Mouse (Mus musculus) ovary, postnatal 36 days (tissue): ENCODE measurements around the gene Prdm5.

Source experiments
- DNase-seq: peaks from one replicate; pipeline ENCODE4 v3.0.0; 2022; ENCODE audit warnings: low spot score, mixed read lengths

Prdm5 gene

DNA sequence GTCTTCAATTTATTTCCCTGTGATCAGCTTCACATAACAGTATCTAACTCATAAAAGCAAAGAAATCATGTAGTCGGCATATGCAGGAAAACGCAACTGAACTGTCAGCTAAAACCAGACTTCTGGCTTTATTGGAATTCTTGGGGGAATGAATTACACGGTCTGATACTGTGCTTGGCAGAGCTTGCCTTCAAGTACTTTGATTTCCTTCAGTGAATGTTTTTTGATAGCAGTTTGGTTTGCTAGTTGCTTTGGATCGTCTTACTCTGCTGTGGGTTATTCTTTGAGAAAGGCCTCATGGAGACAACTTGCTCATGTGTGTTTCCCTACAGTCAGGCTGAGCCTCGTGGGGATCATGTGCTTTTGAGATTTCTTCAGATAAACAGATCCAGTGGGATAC lies 52.7 kb downstream of the Prdm5 start:
- DNase-seq: no peak

DNA sequence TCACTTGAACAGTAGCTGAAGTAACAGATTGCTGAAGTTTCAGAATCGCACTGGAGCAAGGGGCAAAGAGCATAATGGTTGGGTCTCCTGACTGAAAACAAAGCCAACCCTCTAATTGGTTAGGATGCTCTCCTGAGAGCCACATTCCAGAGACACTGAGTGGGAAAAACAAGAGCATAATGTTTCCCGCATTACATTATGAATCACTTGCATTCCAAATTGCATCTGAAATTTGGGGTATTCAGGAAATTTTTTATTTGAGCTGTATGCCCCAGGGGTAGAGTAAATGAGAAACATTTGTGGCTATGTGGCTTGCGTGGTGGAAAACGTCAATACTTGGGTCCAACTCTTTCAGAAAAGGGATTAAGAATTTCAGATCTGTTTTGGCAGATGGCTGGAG lies 55.2 kb downstream of the Prdm5 start:
- DNase-seq: no peak

DNA sequence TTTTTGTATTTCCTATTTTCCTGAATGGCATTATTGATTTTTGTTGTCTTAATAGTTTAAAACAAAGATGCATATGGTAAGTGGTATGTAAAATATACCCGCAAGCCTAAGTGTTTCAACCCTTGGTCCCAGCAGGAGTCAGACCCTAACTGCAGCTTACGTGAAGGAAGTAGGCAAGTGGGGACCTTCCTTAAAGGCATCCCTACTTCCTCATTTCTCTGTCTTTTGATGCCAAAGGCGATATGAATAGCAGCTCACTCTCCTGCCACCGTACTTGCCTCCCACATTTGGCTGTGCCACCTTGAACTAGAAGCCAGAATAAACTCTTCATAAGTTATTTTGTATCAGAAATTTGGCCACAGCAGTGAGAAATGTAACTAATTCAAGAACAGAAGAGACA lies 63.8 kb downstream of the Prdm5 start:
- DNase-seq: no peak

DNA sequence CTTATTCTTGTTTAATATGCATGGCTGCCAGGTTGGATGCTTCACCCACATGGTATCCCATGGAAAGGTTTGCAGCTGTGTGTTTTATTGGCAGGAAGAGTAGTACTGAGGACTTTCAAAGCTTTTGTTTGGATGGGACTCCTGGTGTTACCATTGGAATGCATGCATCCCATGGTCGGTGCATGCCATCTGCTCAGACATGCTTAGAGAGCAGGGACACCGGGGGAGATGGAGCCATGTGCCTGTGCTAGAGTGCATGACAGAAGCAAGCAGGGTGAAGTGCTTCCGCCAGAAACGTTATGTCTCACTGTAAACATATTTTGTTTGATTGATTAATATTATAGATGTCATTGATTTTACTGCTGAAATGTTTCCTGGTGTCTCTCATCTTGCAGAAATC lies 70.3 kb downstream of the Prdm5 start:
- DNase-seq: no peak

DNA sequence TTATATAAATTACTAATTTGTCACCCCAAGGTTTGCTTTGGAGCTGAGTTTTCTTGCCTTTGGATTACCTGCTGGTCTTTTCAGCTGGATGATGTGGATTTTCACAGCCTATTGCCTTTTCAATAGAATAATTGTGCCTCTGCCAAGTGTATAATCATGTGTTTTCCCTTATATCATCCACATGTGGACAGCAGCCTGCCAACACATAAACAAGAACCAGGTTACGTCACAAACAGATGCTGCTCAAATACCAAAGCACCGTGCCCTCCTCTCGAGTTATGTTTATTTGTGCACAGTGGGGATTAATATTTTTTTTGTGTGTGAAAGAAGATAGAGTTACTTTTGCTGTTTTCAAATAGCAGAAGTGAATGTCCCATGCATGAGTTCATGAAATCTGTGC lies 70.9 kb downstream of the Prdm5 start:
- DNase-seq: no peak

DNA sequence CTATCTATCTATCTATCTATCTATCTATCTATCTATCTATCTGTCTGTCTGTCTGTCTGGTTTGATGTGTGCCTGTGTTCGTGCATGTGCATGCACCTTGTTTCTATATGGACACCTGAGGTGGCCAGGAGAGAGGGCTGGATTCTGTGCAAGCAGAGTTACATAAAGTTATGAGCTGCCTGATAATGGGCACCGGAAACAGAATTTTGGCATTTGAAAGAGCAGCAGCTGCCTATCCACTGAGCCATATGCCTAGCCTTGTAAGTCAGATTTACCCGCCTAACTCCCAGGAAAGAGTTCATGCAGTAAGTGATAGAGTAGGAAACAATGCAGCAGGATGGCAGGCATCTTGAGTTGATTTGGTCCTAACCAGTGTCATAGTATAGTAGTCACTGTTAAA lies 71.4 kb downstream of the Prdm5 start:
- DNase-seq: no peak

DNA sequence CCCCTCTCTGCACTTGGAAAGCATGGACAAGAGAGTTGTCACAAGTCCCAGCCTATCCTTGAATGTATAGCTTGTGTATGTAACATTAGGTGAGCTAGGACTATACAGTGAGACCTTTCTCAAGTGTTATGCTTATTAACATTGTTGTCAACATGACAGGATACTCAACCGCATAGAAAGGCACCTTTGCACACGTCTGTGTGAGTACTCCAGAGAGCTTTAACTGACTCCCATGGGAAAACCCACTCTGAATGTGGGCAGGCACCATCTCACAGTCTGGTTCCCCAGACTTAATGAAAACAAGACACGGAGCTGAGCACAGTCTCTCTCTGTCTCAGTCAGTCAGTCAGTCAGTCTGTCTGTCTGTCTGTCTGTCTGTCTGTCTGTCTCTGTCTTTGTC lies 75.2 kb downstream of the Prdm5 start:
- DNase-seq: no peak

DNA sequence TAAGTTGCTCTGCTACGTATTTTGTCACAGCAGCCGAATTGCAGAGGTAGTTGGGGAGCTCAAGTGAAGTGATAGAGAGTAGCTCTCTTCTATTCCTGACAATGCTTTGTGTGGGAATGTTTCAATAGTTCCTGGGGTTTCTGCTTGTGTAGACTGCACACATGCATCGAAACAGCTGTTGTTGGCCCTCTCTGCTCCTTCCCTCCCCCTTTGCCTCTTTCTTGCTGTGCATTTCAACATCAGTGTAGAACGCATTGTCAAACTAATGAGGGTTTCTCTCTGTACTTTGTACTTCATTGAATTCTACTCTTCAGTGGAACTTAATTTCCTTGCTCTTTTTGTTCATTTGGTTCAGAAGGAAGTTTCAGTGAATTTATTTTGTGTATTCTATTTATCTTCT lies 75.8 kb downstream of the Prdm5 start:
- no peak for DNase-seq

DNA sequence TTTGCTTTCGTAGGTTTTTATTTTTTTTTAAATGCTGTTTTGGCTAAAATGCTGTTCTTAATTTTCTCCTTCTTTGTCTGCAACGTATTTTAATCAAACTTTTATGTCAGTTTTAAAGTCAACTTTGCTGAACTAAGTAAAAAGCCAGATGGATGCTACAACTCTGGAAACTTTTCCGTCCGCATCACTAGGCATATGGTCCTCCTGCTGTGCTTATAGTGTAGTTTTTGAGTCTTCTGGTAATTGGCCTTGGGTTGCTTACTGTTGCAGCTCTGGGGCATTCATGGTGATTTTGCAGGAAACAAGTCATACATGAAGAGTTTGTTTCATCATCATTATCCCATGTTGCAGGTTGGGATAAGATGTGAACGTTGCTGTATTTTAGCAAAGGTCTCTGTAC lies 81.8 kb downstream of the Prdm5 start:
- DNase-seq: no peak

DNA sequence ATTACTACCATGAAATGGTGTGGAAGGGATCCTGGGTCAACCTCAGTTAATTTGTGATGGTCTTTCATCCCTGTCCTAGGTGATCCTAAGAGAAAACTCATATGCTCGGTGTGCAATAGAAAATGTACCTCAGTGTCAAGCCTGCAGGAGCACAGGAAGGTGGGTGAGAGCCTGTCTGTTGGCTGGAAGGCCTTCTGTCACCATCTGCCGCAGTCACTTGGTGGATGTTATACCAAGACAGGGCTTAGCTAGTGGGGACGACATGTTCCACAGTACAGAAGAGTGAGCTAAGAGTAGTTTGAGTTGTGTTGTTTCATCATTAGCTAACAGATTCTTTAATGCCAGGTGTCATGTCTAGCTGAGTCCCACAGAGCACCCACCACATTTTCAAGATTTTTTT lies 84.0 kb downstream of the Prdm5 start:
- no peak for DNase-seq

DNA sequence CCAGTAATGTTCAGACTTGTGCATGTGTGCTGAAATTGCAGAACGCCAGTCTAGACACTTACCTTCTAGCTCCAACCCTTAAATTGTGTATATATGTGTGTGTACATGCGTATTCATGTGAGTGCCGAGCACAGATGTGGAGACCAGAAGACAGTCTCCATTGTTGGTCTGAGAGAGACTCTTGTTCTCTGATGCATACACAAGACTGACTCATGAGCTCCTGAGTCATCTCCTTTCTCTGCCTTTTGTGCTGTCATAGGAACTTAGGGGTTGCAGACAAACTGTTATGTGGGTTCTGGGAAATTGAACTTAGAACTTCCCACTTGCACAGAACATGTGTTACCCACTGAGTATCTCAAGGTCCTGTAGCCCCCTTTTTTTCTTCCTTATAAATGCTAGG lies 85.4 kb downstream of the Prdm5 start:
- no peak for DNase-seq

DNA sequence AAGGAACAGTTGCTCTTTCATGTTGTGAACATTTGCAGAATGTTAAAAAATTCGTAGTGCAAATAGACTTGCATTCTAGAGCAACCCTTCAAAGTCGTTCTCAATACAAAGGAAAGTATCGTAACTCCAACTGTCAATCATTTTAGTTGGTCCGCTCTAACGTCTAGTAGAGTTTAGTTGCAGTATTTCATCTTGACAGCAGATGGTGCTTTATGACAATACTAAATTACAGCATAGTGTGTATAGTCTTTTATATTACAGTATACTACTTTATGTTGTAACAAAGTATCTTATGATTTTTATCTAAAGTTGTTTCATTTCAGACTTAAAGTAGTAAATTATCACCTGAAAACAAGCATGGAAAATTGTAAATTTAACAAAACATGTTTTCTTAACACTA lies 86.1 kb downstream of the Prdm5 start:
- no peak for DNase-seq

DNA sequence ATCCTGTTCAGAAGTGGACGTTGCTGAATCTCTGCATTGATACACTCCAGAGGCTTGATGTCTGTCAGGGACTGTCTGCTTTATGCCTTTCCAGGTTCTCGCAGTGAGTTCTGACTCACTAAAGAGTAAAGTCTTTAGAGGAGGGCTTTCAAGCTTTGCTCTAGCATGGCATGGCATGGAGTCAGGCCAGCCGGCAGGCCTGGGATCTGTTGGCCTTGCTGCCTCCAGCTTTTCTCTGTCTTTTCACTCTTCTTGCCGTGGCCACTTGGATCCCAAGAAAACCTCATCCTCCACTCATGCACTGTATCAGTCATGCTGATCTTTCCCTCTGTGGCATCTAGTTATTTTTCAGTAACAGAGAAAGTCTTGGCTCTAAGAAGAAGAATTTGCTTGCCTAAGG lies 87.1 kb downstream of the Prdm5 start:
- no peak for DNase-seq

DNA sequence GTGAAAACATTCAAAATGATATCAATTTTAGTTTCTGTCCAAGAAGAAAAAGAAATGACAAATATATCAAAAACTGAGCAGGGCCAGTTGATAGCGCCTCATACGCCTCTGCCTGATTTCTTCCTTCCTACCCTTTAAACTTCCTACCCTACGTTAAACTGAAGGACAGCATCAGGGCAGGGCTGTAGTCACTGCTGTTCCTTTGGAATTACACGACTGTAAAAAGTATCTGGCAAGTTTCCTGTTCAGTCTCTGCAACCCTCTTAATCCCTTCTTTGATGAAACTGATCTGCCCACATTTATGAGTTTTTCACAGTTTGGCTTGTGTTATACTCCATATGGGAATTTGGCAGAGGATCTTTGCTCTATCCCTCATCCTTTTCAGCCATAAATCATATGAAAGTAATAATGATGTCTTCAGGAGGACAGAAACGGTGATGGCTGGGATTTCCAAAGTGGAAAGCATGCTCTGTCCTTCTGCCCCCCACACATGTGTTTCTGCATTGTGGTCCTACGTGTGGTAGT lies 93.0 kb downstream of the Prdm5 start:
- no peak for DNase-seq

DNA sequence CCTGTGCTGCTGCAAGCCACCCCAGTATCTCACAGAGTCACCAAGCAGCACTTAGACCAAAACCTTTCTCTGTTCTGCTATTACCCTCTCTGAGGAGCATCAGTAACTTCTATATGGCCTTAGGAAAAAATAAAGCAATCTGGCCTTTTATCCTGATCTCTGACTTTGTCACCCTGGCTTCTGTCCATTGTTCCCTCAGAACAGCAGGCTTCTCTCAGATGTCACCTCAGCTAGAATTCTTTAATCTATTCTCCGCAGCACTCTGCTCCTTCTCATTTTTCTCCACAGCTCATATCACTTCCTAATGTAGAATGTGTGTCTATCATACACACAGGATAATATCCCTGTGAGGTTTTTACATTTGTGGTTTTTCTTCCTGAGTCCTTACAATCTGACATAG lies 99.5 kb downstream of the Prdm5 start:
- no peak for DNase-seq

DNA sequence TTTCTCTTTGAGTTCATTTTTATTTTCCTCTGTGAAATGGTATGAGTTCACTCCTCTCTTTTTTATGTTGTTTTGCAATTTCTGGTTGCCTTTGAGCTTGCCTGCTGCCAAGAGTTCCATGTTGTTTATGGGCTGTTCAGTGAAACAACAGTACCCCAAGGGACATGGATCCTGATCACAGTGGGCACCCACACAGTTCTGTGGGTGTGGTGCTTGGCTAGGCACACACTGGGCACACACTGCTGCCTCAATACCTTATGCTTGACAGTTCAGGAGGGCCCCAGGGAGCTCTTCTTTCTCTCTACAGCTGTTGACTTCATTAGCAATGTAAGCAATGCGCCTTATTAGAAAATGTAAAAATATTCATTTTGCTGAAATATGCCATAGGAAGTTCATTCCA lies 110.0 kb downstream of the Prdm5 start:
- DNase-seq: no peak

DNA sequence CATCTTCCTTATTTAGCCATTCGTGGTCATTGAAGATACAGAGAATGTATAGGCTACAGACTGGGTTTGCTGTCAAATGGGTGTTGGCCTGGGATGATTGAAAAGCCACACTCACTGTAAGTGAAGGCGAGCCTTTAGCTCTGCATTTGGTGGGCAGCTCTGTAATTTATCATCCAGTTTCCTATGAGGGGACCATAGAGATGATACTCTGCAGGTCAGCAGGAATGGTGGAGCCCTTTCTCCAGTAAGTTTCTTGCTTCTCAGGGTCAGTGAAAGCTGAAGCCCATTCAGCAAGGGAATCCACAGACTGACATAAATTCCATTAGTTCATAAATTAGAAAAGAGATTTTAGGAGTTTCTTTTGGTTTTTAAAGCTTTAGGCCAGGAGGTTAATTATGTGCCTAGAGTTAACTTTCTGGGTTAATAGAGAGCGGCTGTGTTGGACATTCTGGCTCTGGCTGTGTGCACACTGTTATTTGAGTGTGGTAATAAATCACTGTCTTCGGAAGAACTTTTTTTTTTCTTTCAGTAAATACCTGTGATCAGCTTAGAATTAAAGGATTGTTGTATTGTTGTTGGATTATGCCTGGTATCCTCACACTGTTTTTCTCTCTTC lies 113.4 kb downstream of the Prdm5 start:
- no peak for DNase-seq

DNA sequence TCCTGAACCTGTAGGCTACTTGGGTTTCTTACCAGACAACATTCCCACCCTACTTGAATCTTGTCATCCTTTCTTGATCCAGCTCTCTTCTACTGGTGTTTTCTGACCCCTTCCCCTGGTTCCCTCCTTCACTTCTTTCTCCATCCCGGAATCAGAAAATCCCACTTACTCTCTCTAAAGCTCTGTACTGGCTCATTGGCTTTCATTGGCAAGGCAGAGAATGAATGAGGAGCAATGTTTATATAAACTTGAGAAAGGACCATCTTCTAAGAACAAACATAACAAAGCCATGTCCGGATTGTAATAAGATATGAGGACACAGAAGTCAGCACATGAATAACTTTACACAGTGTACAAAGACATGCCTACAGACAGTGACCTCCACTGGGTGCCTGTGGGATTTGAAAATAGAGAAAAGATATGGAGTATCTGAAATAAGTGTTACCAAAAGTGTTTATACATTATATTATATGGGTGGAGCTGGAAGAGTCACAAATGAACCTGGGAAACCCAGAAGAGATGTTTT lies 127.9 kb downstream of the Prdm5 start:
- DNase-seq: no peak

DNA sequence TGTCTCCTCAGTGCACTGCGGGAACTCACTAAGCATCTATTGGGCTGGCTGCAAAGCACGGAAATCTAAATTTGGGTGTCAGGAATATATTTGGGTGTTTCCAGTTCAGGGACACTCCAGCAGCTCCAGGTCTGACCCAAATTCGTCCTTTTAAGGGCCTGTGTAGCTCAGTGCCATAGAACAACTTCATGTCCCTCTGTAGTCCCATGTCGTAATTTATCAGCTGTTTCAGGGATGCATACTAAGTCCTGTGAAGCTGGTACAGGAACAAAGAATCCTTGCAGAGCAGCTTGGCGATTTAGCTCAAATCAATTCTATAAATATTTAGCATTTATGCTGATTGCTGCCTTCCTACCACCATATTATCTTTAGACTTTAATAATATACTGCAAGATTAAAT lies 136.6 kb downstream of the Prdm5 start:
- DNase-seq: no peak

DNA sequence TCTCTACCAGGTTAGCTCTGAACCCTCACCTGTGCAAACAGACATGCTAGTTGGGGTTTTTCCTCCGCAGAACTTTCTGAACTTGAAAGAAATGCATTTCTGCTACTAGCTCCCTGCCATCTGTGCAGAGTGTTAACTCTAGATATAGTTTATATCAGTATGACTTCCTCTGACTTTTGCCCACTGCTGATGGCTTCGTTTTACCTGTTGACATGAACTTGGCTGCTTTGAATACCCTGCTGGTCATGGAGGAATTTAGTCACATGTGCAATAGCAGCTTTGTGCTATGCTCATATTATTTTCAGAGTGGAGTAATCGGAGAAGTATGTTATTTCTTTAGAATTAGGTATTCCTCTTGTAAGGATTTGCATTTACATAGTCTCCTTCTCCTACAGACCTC lies 142.9 kb downstream of the Prdm5 start:
- DNase-seq: no peak

DNA sequence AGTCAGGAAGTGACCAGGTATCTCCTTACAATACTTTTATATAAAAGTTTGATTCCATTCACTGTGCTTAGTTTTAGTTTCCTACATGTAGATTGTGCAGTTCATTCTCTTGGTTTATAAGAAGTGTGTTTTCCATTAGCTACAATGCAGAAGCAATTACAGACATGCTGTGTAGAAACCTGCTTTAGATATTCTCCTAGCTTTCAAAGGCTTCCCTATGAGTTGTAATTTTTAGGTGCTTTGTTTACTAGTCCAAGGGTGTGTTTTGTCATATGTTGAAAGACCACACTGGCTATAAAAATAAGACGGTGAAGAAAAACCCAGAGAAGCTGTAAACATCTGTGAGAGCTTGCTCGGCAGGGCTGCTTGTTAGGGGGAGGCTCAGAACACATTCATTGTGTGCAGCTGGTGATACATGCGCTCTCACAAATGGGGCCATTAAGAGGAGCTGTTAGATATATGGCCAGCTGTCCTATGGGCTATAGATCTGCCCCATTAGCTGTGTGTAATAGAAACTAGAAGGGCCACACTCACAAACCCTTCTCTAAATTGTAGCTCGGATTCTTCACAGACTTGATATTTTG lies 144.8 kb downstream of the Prdm5 start:
- DNase-seq: no peak

DNA sequence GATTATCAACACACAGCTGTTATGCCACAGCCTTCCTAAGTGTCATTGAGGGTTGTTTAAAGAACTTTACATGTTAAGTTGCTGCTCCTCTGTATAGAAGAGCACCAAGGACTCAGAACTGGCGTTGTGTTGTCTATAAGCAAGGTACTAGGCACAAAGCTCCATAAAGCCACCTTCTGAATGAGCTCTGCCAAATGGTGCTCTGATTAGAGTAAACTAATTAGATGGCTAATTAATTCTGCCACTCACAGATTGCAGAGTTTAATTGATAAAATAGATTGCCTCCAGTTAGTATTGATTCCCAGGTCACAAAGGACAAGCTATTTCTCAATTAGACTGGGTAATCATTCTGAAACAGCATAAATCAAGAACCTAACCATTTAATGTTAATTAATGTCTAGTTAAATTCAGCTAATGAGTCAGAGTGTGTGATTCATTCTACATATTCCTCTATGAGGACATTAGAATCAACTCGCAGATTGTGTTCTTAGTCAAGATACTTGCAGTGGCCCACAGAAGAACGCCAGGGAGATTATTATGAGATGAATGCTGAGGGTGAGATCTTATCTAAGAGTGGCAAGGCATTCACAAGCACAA lies 147.0 kb downstream of the Prdm5 start:
- DNase-seq: no peak

DNA sequence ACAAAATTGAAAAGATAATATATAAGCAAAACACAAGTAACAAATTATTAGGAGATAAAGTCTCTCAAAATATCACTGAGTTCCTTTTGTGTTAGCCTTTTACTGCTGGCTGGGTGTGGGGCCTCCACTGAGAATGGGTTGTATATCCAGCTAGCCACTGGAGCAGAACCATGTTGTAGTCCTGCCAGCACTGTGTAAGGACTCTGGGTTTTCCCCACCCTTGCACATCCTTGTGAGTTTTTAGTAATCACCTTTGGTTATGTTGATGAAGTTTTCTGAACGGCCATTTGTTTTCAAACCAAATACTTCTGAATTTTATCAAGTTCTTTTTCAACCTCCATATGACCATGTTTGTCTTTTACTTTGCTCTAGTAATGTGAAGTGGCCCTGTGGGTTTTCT lies 151.7 kb downstream of the Prdm5 start:
- DNase-seq: no peak

DNA sequence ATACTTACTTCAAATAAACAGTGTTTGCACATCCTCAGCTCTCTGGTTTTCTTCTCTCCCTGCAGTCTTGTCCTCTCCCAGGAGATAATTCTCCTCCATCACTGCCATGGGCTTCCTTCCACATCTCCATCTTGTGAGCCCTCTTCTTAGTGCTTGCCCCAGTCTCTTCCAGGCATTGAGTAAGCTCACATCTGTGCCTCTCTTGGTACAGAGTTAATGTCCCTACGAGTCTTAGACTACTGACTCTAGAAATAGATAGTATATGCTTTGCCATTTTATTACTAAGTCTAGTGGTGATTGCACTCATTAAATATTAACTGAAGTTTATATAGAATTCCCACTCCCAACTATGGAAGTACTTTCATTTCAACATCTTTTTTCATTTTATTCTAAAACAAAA lies 154.0 kb downstream of the Prdm5 start:
- DNase-seq: no peak
